Mouse (Mus musculus): ENCODE data around the gene Arl9.

GRCm38 (mm10) chr5:77015544-77016482, 12.0 kb downstream of the Arl9 start, which contains the start of gene Thegl:
- TF ChIP-seq CTCF (IDR thresholded peaks at IDR 0.05; ENCODE audit: control insufficient read depth, insufficient read depth, insufficient replicate concordance, low read depth, low read length) = no peak
- TF ChIP-seq POLR2A (IDR thresholded peaks at IDR 0.05; ENCODE audit: control insufficient read depth, low read depth, low read length) = peak; percentile 93
